Mouse (Mus musculus): ENCODE results near the gene Itgb3. TPM values are rescaled to one million over a fixed set of nuclear protein-coding genes. Genes with fewer than 3 reads are reported as not detected.

Itgb3 gene
- polyA plus RNA-seq, 1 experiment from 2014 or later = 4.5 TPM

- H3K27me3 ChIP-seq (ENCODE audit: control insufficient read depth, insufficient read depth, low read depth, low read length) = no peaks in the 10 kb centered on the region
- H3K4me3 ChIP-seq (ENCODE audit: low read length) = peak within 1 kb of the TSS; percentile 12; the same call in 1 of the 2 replicates
- no peaks in the 10 kb centered on the region for H3K9me3 ChIP-seq (ENCODE audit: control insufficient read depth, low read length)
- 22% methylated on average over 23 of the region's 23 CpGs for WGBS
- H3K4me2 ChIP-seq (ENCODE audit: low read depth, low read length) = peak within 1 kb of the TSS; percentile 43
- ATAC-seq (ENCODE audit: low read depth) = peak; percentile 54; the same call in 1 of the 2 replicates
- no peak within 1 kb of the TSS for H3K9ac ChIP-seq (ENCODE audit: low read length)
- H3K4me1 ChIP-seq (replicated peaks; ENCODE audit: control insufficient read depth, insufficient read depth, low read length) = no peaks in the 10 kb centered on the region
- H3K27ac ChIP-seq (ENCODE audit: low read length) = no peak within 1 kb of the TSS
- no peaks in the 10 kb centered on the region for H3K36me3 ChIP-seq (ENCODE audit: control insufficient read depth, insufficient read depth, low read length)
These were observed 77.7 kb downstream of the Itgb3 start, which contains the start of gene Gm11639 for GRCm38 (mm10) chr11:104685548-104685947. TSS of gene Gm11639 (plus strand) at chr11:104685707.

- Histone ChIP-seq H3K4me1 (replicated peaks; ENCODE audit: control insufficient read depth, insufficient read depth, low read length) (no peaks in the 10 kb centered on the region), H3K4me2 (ENCODE audit: low read depth, low read length) (no peak overlapping the region), H3K9ac (ENCODE audit: low read length) (no peak overlapping the region), H3K27me3 (ENCODE audit: control insufficient read depth, insufficient read depth, low read depth, low read length) (no peaks in the 10 kb centered on the region), H3K27ac (ENCODE audit: low read length) (no peak overlapping the region), H3K36me3 (ENCODE audit: control insufficient read depth, insufficient read depth, low read length) (no peaks in the 10 kb centered on the region), H3K9me3 (ENCODE audit: control insufficient read depth, low read length) (no peaks in the 10 kb centered on the region), H3K4me3 (ENCODE audit: low read length) (no peak overlapping the region)
- WGBS = 82% methylated on average over 6 of the region's 6 CpGs
- no peak for ATAC-seq (ENCODE audit: low read depth)
These were observed 85.4 kb downstream of the Itgb3 start for GRCm38 (mm10) chr11:104693235-104693634.

DNA sequence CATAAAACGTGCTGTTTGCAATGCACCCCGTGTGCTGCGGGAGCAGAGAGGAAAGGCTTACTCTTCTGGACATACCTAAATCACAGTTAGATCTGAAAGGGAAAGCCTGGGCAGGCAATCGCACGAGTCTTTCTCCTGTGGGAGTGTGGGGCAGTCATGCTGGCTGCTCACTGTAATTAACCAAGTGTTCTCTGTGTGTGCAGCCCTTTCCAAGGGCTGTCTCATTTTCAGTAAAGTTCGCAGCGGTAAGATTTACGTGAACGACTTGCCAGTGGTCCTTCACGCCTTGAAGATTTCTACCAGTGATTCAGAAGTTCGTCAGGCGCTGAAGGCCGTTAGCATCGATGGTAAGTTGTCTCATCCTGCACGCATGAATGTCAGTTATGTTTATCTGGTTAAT is 96.3 kb downstream of the Itgb3 start:
- Histone ChIP-seq H3K27me3 (ENCODE audit: control insufficient read depth, insufficient read depth, low read depth, low read length) (no peaks in the 10 kb centered on the region), H3K9ac (ENCODE audit: low read length) (no peak overlapping the region), H3K36me3 (ENCODE audit: control insufficient read depth, insufficient read depth, low read length) (no peaks in the 10 kb centered on the region), H3K4me1 (replicated peaks; ENCODE audit: control insufficient read depth, insufficient read depth, low read length) (no peaks in the 10 kb centered on the region), H3K4me2 (ENCODE audit: low read depth, low read length) (no peak overlapping the region), H3K4me3 (ENCODE audit: low read length) (no peak overlapping the region), H3K27ac (ENCODE audit: low read length) (no peak overlapping the region), H3K9me3 (ENCODE audit: control insufficient read depth, low read length) (no peaks in the 10 kb centered on the region)
- no peak for ATAC-seq (ENCODE audit: low read depth)
- WGBS = 61% methylated on average over 15 of the region's 15 CpGs

DNA sequence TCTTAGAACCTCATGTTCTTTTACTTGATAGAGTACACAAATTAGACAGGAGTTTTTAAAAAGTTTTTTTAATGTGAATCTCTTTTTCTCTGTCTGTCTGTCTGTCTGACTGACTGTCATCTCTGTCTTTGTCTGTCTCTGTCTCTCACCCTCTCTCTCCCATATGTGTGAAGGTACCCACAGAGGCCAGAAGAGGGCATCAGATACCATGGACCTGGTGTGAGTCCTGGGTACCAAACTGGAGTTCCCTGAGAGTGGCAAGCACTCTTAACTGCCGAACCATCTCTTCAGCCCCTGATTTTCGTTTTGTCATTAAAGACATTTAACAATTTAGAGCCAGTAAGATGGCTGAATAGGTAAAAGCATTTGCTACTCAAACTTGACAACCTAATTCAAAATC is 99.3 kb downstream of the Itgb3 start:
- H3K9ac ChIP-seq (ENCODE audit: low read length) = no peak overlapping the region
- no peak overlapping the region for H3K27ac ChIP-seq (ENCODE audit: low read length)
- WGBS = 56% methylated on average over 2 of the region's 2 CpGs
- no peak for ATAC-seq (ENCODE audit: low read depth)
- no peaks in the 10 kb centered on the region for H3K36me3 ChIP-seq (ENCODE audit: control insufficient read depth, insufficient read depth, low read length)
- H3K27me3 ChIP-seq (ENCODE audit: control insufficient read depth, insufficient read depth, low read depth, low read length) = no peaks in the 10 kb centered on the region
- H3K4me1 ChIP-seq (replicated peaks; ENCODE audit: control insufficient read depth, insufficient read depth, low read length) = no peaks in the 10 kb centered on the region
- no peak overlapping the region for H3K4me3 ChIP-seq (ENCODE audit: low read length)
- no peak overlapping the region for H3K4me2 ChIP-seq (ENCODE audit: low read depth, low read length)
- no peaks in the 10 kb centered on the region for H3K9me3 ChIP-seq (ENCODE audit: control insufficient read depth, low read length)

Other genes with a start within 250 kb of the Itgb3 start
- gene Kansl1, start 139.1 kb upstream of the Itgb3 start, polyA plus RNA-seq (2015; fragmentation: Nextera tagmentation; extraction: Ambion mirVana) = 21.6 and 21.9 TPM in 2 replicates
- 36.2 and 37.8 TPM in 2 replicates for gene Cdc27, start 57.4 kb upstream of the Itgb3 start, polyA plus RNA-seq (2015; fragmentation: Nextera tagmentation; extraction: Ambion mirVana)
- gene Myl4, start 57.3 kb upstream of the Itgb3 start, polyA plus RNA-seq (2015; fragmentation: Nextera tagmentation; extraction: Ambion mirVana) = 90.2 and 115 TPM in 2 replicates
- gene Gm11639, start 77.7 kb downstream of the Itgb3 start, polyA plus RNA-seq (2015; fragmentation: Nextera tagmentation; extraction: Ambion mirVana) = 0.01 TPM in 1 of 2 replicates, not detected in the other

Measured in lung, embryonic 16.5 days (tissue).